Comparison of ENCODE assay signal across 28 mouse cellular contexts in genomic region chr6:23573750-23574149, GRCm38 (mm10).
DNase-seq lines count a peak whose midpoint lies in the region; ATAC-seq lines count a peak whose summit lies in the region.
"Had no signal": no experiment of that assay in that cellular context is flagged by ENCODE, and none has a peak within 500 bp of the region (broad histone marks: within the 10 kb centered on the region; RNA-seq: fewer than 3 reads in every experiment).

No protein-coding gene starts in this region.

- H3K4me1 ChIP-seq in hindbrain, embryonic 13.5 days (replicated peaks) = peaks cover 5% of the 10 kb centered on the region; the same call in 1 of the 2 replicates
- H3K4me1 ChIP-seq in intestine, embryonic 15.5 days (replicated peaks) = no peaks in the 10 kb centered on the region
- H3K4me1 ChIP-seq: embryonic facial prominence, embryonic 10.5 days; embryonic facial prominence, embryonic 13.5 days; forebrain, embryonic 12.5 days; forebrain, embryonic 15.5 days; heart, embryonic 13.5 days; hindbrain, embryonic 12.5 days had no signal

- no peak overlapping the region for H3K27ac ChIP-seq in hindbrain, embryonic 13.5 days
- H3K27ac ChIP-seq in intestine, embryonic 15.5 days = no peak overlapping the region
- H3K27ac ChIP-seq: embryonic facial prominence, embryonic 10.5 days; embryonic facial prominence, embryonic 13.5 days; forebrain, embryonic 12.5 days; forebrain, embryonic 15.5 days; gastrocnemius, adult 2 months; heart, embryonic 13.5 days; hindbrain, embryonic 12.5 days had no signal

- peak; percentile 42 for ATAC-seq in frontal cortex, adult (ENCODE audit: low TSS enrichment)
- no peak for ATAC-seq in hindbrain, embryonic 13.5 days (ENCODE audit: low FRiP score)
- ATAC-seq in intestine, embryonic 15.5 days = no peak
- ATAC-seq: activated CD4-positive, CD25-positive, alpha-beta regulatory T cell, adult 4 months; forebrain, embryonic 15.5 days; hindbrain, embryonic 16.5 days; intestine, embryonic 16.5 days had no signal

- H3K4me2 ChIP-seq in hindbrain, embryonic 13.5 days = no peak overlapping the region
- no peak overlapping the region for H3K4me2 ChIP-seq in intestine, embryonic 15.5 days (replicated peaks)
- H3K4me2 ChIP-seq: embryonic facial prominence, embryonic 13.5 days; forebrain, embryonic 12.5 days; forebrain, embryonic 15.5 days; heart, embryonic 13.5 days; hindbrain, embryonic 12.5 days had no signal

- H3K27me3 ChIP-seq in hindbrain, embryonic 13.5 days = no peaks in the 10 kb centered on the region
- no peaks in the 10 kb centered on the region for H3K27me3 ChIP-seq in intestine, embryonic 15.5 days (replicated peaks)
- H3K27me3 ChIP-seq: embryonic facial prominence, embryonic 13.5 days; forebrain, embryonic 12.5 days; forebrain, embryonic 15.5 days; heart, embryonic 13.5 days; hindbrain, embryonic 12.5 days had no signal

- peak; percentile 39 for DNase-seq in cerebellum, adult 11-12 months
- no peak for DNase-seq in cerebellum, postnatal 4 days (ENCODE audit: low spot score in 2 of 2)
- no peak for DNase-seq in frontal cortex, adult 2 months (ENCODE audit: extremely low spot score in 1 of 2, low spot score in 1 of 2)
- DNase-seq in cerebellum, adult 9-10 months = peak; percentile 58
- DNase-seq in cerebellum, postnatal 36 days = peak; percentile 41
- DNase-seq: adrenal gland, adult 8-10 months; adrenal gland, postnatal 25 days; embryo, embryonic 11 days; gastrocnemius, adult 2 months; gastrocnemius, postnatal 14 days; heart, adult 18-20 months; heart, postnatal 14 days; heart, postnatal 4 days; kidney, adult 18-20 months; kidney, adult 9 months had no signal

- no peaks in the 10 kb centered on the region for H3K9me3 ChIP-seq in hindbrain, embryonic 13.5 days
- H3K9me3 ChIP-seq in intestine, embryonic 15.5 days = no peaks in the 10 kb centered on the region
- H3K9me3 ChIP-seq: embryonic facial prominence, embryonic 10.5 days; embryonic facial prominence, embryonic 13.5 days; forebrain, embryonic 12.5 days; forebrain, embryonic 15.5 days; heart, embryonic 13.5 days; hindbrain, embryonic 12.5 days had no signal

- no peak overlapping the region for H3K4me3 ChIP-seq in hindbrain, embryonic 13.5 days
- H3K4me3 ChIP-seq in intestine, embryonic 15.5 days (replicated peaks) = no peak overlapping the region
- H3K4me3 ChIP-seq: embryonic facial prominence, embryonic 10.5 days; embryonic facial prominence, embryonic 13.5 days; erythroblast, embryonic 14.5 days; forebrain, embryonic 12.5 days; forebrain, embryonic 15.5 days; gastrocnemius, adult 2 months; heart, embryonic 13.5 days; hindbrain, embryonic 12.5 days had no signal

- no peaks in the 10 kb centered on the region for H3K36me3 ChIP-seq in hindbrain, embryonic 13.5 days
- no peaks in the 10 kb centered on the region for H3K36me3 ChIP-seq in intestine, embryonic 15.5 days
- H3K36me3 ChIP-seq: embryonic facial prominence, embryonic 10.5 days; embryonic facial prominence, embryonic 13.5 days; forebrain, embryonic 12.5 days; forebrain, embryonic 15.5 days; heart, embryonic 13.5 days; hindbrain, embryonic 12.5 days had no signal

- no peak overlapping the region for H3K9ac ChIP-seq in hindbrain, embryonic 13.5 days
- no peak overlapping the region for H3K9ac ChIP-seq in intestine, embryonic 15.5 days
- H3K9ac ChIP-seq: embryonic facial prominence, embryonic 13.5 days; forebrain, embryonic 12.5 days; forebrain, embryonic 15.5 days; heart, embryonic 13.5 days; hindbrain, embryonic 12.5 days had no signal

- 90% methylated on average over 4 of the region's 4 CpGs for WGBS in hindbrain, embryonic 13.5 days
- WGBS in intestine, embryonic 15.5 days = 77% methylated on average over 4 of the region's 4 CpGs

Comparison
In these comparisons a context has a peak if more than half of its experiments do, and no peak if none do; other contexts are left out.
1. DNase-seq: peak in cerebellum, adult 11-12 months (single experiment), cerebellum, adult 9-10 months (single experiment) and cerebellum, postnatal 36 days (2 of 2); none in cerebellum, postnatal 4 days (0 of 2) and frontal cortex, adult 2 months (0 of 2).